Mouse (Mus musculus) stomach, embryonic 16.5 days (tissue): ENCODE results near the gene Tdrd6. TPM values are rescaled to one million over a fixed set of nuclear protein-coding genes. Genes with fewer than 3 reads are reported as not detected.
A peak's percentile ranks its signal among the peaks of the same experiment; 100 is the strongest.

Source experiments
- ATAC-seq: fragments of 200-750 bp; cut with Nextera tagmentation; 2 replicates; pipeline ENCODE4 v1.8.0; 2017; ENCODE audit warnings: moderate number of reproducible peaks, moderate TSS enrichment; ENCODE audit not compliant: insufficient read depth, low FRiP score
- H3K27ac ChIP-seq: fragments of 300-500 bp; sonication (generic); 2 replicates; pipeline ENCODE4 v1.5.1; 2014; ENCODE audit warnings: low read length
- H3K27me3 ChIP-seq: fragments of 300-500 bp; sonication (generic); 2 replicates; pipeline ENCODE4 v1.6.1; 2014; ENCODE audit warnings: low read length, control low read depth, mixed read lengths; ENCODE audit not compliant: control insufficient read depth, insufficient read depth
- H3K36me3 ChIP-seq: fragments of 300-500 bp; sonication (generic); 2 replicates; pipeline ENCODE4 v1.6.1; 2014; ENCODE audit warnings: low read length; ENCODE audit not compliant: control insufficient read depth, insufficient read depth
- H3K4me1 ChIP-seq: fragments of 300-500 bp; sonication (generic); 2 replicates; pipeline ENCODE4 v1.6.1; 2014; ENCODE audit warnings: low read length, control low read depth, mixed read lengths; ENCODE audit not compliant: control insufficient read depth, insufficient read depth
- H3K4me2 ChIP-seq: fragments of 300-500 bp; sonication (generic); 2 replicates; pipeline ENCODE4 v1.6.1; 2014; ENCODE audit warnings: low read depth, low read length, mixed read lengths
- H3K4me3 ChIP-seq: fragments of 300-500 bp; sonication (generic); replicated peaks from 2 replicates; pipeline ENCODE4 v1.5.1; 2014; ENCODE audit warnings: mild to moderate bottlenecking, low read length
- H3K9ac ChIP-seq: fragments of 300-500 bp; sonication (generic); 2 replicates; pipeline ENCODE4 v1.6.1; 2014; ENCODE audit warnings: low read length
- H3K9me3 ChIP-seq: fragments of 300-500 bp; sonication (generic); replicated peaks from 2 replicates; pipeline ENCODE4 v1.6.1; 2016; ENCODE audit warnings: low read length, control low read depth; ENCODE audit not compliant: control insufficient read depth
- WGBS: fragments of 180-500 bp; shearing (Covaris S2); extraction: QIAGEN DNeasy Blood & Tissue Kit; methylation state at CpG from one replicate; pipeline ENCODE4 v1.1.7; 2014; 5-methylcytosine and 5-hydroxymethylcytosine counted together
- polyA plus RNA-seq: library from polyadenylated mRNA; unstranded; fragments of >200 nt; fragmentation: Nextera tagmentation; extraction: Ambion mirVana; gene quantifications from 2 replicates; pipeline ENCODE4 v1.2.1, GENCODE M21; 2015

The Tdrd6 gene
- polyA plus RNA-seq, 1 experiment from 2014 or later: 0.14 TPM

DNA sequence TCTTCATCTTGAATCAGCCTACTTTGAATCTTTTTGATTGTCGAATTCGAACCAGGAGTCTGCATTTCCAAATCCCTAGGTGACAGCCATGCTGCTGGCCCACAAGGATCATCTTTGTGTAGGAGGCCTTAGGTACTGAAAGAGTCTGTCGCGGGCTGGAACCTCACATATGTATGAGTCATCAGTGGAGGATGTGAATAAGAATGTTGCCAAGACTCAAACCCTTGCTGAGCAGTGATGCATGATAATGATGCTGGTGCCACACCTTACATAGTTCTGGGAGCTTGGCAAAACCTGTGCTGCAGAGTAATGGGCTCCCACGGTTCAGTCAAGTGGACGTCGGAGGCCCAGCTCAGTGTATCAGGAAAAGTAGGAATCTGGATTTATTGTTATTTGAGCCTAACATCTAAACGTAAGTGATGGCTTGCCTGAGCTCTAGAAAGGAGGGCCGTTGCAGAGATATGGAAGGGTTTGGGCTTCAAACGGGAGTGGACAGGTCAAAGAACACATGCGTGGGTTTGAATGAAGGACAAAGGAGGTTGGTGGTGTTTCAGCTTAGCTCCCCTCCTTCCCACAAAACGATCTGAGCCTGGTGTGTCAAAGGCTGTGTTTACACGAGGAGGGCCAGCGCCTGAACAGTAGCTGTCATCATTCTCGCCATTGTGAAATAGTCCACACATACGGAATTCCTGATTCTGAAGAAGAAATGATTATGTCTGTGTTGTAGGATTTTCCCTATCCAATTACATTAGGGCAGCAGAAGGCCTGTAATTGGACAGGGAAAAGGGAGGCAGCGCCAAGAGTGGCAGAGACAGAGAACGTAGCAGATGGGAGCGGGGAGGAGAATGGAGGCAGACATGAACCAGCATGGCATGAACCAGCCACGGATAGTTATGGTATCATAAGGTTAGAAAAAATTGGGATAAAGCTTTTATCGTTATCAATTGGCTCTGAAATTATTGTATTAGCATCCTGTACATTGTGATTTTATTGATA is 37.5 kb downstream of the Tdrd6 start:
- H3K27me3 ChIP-seq: no peaks in the 10 kb centered on the region
- ATAC-seq: no peak
- H3K9ac ChIP-seq: no peak overlapping the region

DNA sequence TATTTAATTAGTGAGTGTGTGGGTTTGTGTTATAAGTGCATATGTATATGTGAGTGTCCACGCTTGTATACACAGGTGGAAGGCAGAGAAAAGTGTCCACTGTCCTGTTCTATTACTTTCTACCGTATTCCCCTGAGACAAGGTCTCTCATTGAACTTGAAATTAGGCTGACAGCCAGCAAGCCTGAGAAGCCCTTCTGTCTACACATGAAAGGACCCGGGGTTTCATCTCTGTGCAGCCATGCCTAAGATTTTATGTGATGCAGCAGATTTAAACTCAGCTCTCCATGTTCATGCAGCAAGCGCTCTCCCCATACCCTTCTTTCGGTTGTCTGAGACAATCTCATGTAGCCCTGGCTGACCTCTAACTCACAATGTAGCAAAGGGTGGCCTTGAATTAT is 39.6 kb downstream of the Tdrd6 start:
- Histone ChIP-seq H3K4me1 (no peaks in the 10 kb centered on the region), H3K36me3 (no peaks in the 10 kb centered on the region), H3K27ac (no peak overlapping the region), H3K9me3 (no peaks in the 10 kb centered on the region), H3K9ac (no peak overlapping the region), H3K27me3 (no peaks in the 10 kb centered on the region), H3K4me2 (no peak overlapping the region), H3K4me3 (no peak overlapping the region)
- WGBS: 83% methylated on average over 5 of the region's 5 CpGs
- no peak for ATAC-seq

More for the DNA sequence above, 37.5 kb downstream of the Tdrd6 start:
- Histone ChIP-seq H3K4me1 (no peaks in the 10 kb centered on the region), H3K4me3 (no peak overlapping the region), H3K4me2 (no peak overlapping the region), H3K36me3 (no peaks in the 10 kb centered on the region), H3K27ac (no peak overlapping the region), H3K9me3 (no peaks in the 10 kb centered on the region)
- WGBS: 72% methylated on average over 21 of the region's 21 CpGs

DNA sequence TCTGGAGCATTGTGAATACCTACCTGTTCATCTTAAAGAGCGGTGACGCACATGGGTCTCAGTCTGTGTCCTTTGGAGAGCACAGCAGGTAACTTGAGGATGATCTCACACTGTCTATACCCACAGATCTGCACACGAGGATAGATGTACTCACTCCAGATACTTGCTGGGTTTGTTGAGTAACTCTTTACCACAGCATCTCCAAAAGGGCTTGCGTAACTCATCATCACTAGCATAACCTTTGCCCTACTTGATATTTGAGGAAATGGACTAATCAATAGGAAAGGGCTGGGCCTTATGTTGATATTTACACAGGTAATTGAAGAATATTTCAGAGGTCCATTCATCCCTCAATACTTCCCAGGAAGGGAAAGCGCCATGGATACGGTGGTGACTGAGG is 40.3 kb downstream of the Tdrd6 start:
- Histone ChIP-seq H3K9me3 (no peaks in the 10 kb centered on the region), H3K4me1 (no peaks in the 10 kb centered on the region)

DNA sequence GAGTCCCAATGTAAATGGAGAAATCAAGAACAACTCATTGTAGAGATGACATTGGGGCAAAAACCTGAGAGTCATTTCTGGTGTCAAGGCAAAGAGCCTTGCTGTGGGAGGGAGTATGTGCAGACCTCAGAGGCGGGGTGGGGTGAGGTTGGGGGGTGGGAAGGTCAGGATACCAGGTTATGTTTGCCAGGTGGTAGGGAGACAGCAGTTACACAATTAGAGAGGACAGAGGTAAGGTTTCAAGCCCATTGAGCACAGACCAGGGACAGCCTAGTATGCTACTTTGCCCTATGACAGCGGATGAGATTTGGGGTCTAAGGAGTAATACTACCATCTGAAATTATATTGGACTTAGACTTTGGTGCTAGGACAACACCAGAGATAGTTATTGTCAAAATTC is 42.8 kb downstream of the Tdrd6 start:
- Histone ChIP-seq H3K9me3 (no peaks in the 10 kb centered on the region), H3K27ac (no peak overlapping the region), H3K9ac (no peak overlapping the region), H3K4me1 (0 out of 2 replicates have a peak, but pooled peaks cover 4% of the 10 kb centered on the region), H3K4me3 (no peak overlapping the region), H3K27me3 (no peaks in the 10 kb centered on the region), H3K4me2 (no peak overlapping the region), H3K36me3 (no peaks in the 10 kb centered on the region)
- no peak for ATAC-seq
- WGBS: 73% methylated on average over 2 of the region's 2 CpGs

More for the DNA sequence above, 40.3 kb downstream of the Tdrd6 start:
- no peak overlapping the region for H3K4me2 ChIP-seq
- H3K9ac ChIP-seq: no peak overlapping the region
- ATAC-seq: no peak
- H3K36me3 ChIP-seq: no peaks in the 10 kb centered on the region
- no peak overlapping the region for H3K4me3 ChIP-seq
- H3K27me3 ChIP-seq: no peaks in the 10 kb centered on the region
- WGBS: 76% methylated on average over 6 of the region's 6 CpGs
- no peak overlapping the region for H3K27ac ChIP-seq

DNA sequence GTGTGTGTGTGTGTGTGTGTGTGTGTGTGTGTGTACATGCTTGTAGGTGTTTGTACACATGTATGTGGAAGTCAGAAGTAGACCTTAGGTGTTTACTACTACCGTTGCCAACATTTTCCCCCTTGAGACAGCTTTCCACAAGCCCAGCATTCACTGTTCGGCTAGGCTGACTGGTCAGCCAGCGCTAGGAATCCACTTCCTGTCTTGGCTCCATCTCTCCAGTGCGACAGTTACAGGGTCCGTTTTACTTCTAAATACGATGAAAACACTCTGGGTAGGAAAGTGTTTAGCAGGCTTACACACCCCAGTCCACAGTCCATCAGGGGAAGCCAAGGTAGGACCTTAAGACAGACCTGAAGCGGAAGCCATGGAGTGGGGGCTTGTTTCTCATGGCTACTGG is 45.3 kb downstream of the Tdrd6 start:
- Histone ChIP-seq H3K9me3 (no peaks in the 10 kb centered on the region), H3K4me2 (no peak overlapping the region), H3K27ac (no peak overlapping the region), H3K27me3 (no peaks in the 10 kb centered on the region), H3K36me3 (no peaks in the 10 kb centered on the region), H3K4me1 (0 out of 2 replicates have a peak, but pooled peaks cover 4% of the 10 kb centered on the region), H3K9ac (no peak overlapping the region), H3K4me3 (no peak overlapping the region)
- 51% methylated on average over 7 of the region's 7 CpGs for WGBS
- ATAC-seq: no peak

DNA sequence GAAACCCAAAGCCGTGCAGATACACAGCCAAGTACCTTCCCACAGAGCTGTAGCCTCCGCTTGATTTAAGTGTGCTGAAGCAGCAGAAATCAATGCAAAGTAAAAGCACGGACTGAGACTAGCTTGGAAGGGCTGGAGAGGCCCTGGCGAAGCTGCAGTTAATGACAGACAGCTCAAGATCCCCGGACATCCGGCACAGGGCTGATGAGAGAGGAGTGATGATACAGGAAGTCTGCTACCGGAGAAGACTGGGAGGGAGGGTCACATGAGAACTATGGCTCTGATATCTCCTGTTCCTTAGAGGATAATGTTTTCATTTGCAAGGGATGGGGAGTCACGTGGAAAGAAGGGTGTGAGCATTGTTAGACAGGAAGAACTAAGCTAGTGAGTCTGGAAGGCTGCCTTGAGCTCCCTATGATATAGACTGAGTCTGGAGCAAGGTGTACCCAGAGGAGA is 49.1 kb downstream of the Tdrd6 start:
- 0 out of 2 replicates have a peak, but pooled peaks cover 4% of the 10 kb centered on the region for H3K4me1 ChIP-seq
- ATAC-seq: peak; percentile 58; the same call in 1 of the 2 replicates
- no peaks in the 10 kb centered on the region for H3K9me3 ChIP-seq
- H3K4me2 ChIP-seq: peak overlapping the region; percentile 13
- no peaks in the 10 kb centered on the region for H3K27me3 ChIP-seq
- 20% methylated on average over 8 of the region's 8 CpGs for WGBS
- 0 out of 2 replicates have a peak overlapping the region, but pooled peaks have one; percentile 15 for H3K27ac ChIP-seq
- no peaks in the 10 kb centered on the region for H3K36me3 ChIP-seq
- H3K9ac ChIP-seq: no peak overlapping the region
- H3K4me3 ChIP-seq: no peak overlapping the region

DNA sequence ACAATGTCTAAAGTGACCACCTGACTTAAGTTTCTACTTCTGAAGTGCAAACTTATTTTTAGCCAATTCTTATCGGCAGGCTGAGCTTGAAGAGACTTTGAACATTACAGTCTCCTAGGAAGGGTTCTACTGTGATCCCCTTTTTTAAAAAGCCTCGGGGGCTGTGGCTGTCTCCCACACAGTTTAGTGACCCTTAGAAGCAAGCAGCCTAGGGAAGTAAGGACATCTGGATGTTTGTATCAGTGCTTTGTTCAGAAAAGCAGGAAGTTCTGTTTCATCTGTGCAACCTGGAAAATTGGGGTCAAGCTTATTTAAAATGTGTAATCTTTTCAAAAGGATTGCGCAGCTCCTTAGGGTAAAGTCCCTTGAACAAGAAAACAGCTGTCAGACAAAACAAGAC is 49.6 kb downstream of the Tdrd6 start:
- Histone ChIP-seq H3K27me3 (no peaks in the 10 kb centered on the region), H3K9me3 (no peaks in the 10 kb centered on the region), H3K36me3 (no peaks in the 10 kb centered on the region), H3K27ac (0 out of 2 replicates have a peak overlapping the region, but pooled peaks have one; percentile 15), H3K4me3 (no peak overlapping the region), H3K4me2 (peak overlapping the region; percentile 13; the same call in 1 of the 2 replicates), H3K4me1 (0 out of 2 replicates have a peak, but pooled peaks cover 4% of the 10 kb centered on the region), H3K9ac (no peak overlapping the region)
- ATAC-seq: no peak
- WGBS: 35% methylated on average over 3 of the region's 3 CpGs

DNA sequence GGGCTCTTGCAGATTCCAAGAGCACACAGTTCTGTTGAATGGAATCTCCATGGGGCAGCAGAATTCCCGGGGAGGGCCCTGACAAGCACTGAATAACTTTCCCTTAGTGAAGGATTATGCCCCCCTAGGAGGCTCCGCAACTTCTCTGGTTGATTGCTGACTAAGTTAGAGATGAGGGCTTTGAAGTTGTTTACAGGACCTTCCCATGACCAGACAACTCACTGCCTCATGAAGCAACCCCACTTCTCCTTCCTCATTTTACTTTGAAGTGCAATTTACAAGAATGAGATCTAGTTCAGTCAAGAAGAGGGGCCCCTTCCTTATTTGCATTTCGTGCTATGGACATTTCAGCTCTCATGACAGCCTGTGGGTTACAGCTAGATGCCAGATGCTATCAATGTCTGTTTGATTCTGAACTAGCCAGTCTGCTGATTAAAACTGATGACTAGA is 56.5 kb downstream of the Tdrd6 start:
- Histone ChIP-seq H3K36me3 (no peaks in the 10 kb centered on the region), H3K27ac (no peak overlapping the region), H3K9ac (no peak overlapping the region), H3K4me1 (no peaks in the 10 kb centered on the region), H3K9me3 (no peaks in the 10 kb centered on the region), H3K4me2 (no peak overlapping the region), H3K27me3 (no peaks in the 10 kb centered on the region), H3K4me3 (no peak overlapping the region)
- ATAC-seq: no peak
- WGBS: 43% methylated on average over 3 of the region's 3 CpGs

DNA sequence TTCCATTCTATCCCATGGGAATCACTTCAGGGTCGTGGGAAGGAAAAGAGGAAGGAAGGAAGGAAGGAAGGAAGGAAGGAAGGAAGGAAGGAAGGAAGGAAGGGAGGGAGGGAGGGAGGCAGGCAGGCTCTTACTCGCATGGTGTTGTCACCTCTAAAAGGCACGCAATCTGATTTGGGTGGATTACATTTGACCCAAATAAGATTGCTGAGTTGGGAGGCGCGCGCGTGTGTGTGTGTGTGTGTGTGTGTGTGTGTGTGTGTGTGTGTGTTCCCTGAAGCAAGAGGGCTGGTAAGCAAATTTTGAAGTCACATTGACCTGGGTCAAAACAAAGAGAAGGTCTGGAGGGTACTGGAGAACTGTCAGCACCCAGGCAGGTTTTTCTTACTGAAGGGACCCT is 60.8 kb downstream of the Tdrd6 start:
- ATAC-seq: no peak
- Histone ChIP-seq H3K27me3 (no peaks in the 10 kb centered on the region), H3K4me2 (no peak overlapping the region), H3K4me1 (peaks cover 2% of the 10 kb centered on the region), H3K27ac (no peak overlapping the region), H3K36me3 (no peaks in the 10 kb centered on the region), H3K9ac (no peak overlapping the region), H3K9me3 (no peaks in the 10 kb centered on the region), H3K4me3 (no peak overlapping the region)
- 67% methylated on average over 7 of the region's 7 CpGs for WGBS
